Mouse (Mus musculus) spleen, adult 2 months (tissue): Measurements from ENCODE around the gene Gm20388. TPM values are rescaled to one million over a fixed set of nuclear protein-coding genes. Genes with fewer than 3 reads are reported as not detected.

Experiments used
- DNase-seq, 2 experiments: peaks; one replicate each; pipeline versions ENCODE4 v3.0.0 to v3.0.0-alpha.2; 2012 to 2021; ENCODE audit warnings: low spot score in 2 of 2, low read depth in 1 of 2
- H3K27ac ChIP-seq: fragments of 200-500 bp; 2 replicates; pipeline ENCODE4 v1.5.1; 2012; ENCODE audit warnings: low read length, inconsistent platforms; ENCODE audit not compliant: insufficient read depth
- H3K27me3 ChIP-seq: fragments of 200-500 bp; 2 replicates; pipeline ENCODE4 v1.6.1; 2012; ENCODE audit warnings: mild to moderate bottlenecking, moderate library complexity, low read length, inconsistent platforms; ENCODE audit not compliant: control insufficient read depth, insufficient read depth
- H3K36me3 ChIP-seq: fragments of 200-500 bp; 2 replicates; pipeline ENCODE4 v1.6.1; 2012; ENCODE audit warnings: mild to moderate bottlenecking, low read length, inconsistent platforms; ENCODE audit not compliant: control insufficient read depth, insufficient read depth
- H3K4me1 ChIP-seq: fragments of 200-500 bp; 2 replicates; pipeline ENCODE4 v1.6.1; 2011; ENCODE audit warnings: inconsistent platforms; ENCODE audit not compliant: control insufficient read depth, insufficient read depth, insufficient read length
- H3K4me3 ChIP-seq: fragments of 200-500 bp; 2 replicates; pipeline ENCODE4 v1.5.1; 2011; ENCODE audit warnings: mild to moderate bottlenecking, inconsistent platforms; ENCODE audit not compliant: insufficient read depth, insufficient read length; ENCODE audit errors: extremely low read depth
- CTCF ChIP-seq: fragments of 200-500 bp; IDR thresholded peaks from 2 replicates; pipeline ENCODE4 v1.5.1; 2011; ENCODE audit warnings: mild to moderate bottlenecking, inconsistent platforms; ENCODE audit not compliant: insufficient read depth, insufficient read length, insufficient replicate concordance; ENCODE audit errors: extremely low read depth
- POLR2A ChIP-seq: fragments of 200-500 bp; IDR thresholded peaks from 2 replicates; pipeline ENCODE4 v1.6.1; 2011; ENCODE audit warnings: low read depth, low read length, inconsistent platforms
- WGBS: fragments of 180-500 bp; shearing (Covaris S2); methylation state at CpG from one replicate; pipeline ENCODE4 v1.1.7; 2018; 5-methylcytosine and 5-hydroxymethylcytosine counted together
- polyA plus RNA-seq: library from polyadenylated mRNA; depleted of rRNA; stranded (reverse); fragments of >200 nt; gene quantifications from 2 replicates; pipeline ENCODE4 v1.2.3, GENCODE M21; 2012

The Gm20388 gene
- polyA plus RNA-seq, 1 experiment, result 26.1 TPM

DNA sequence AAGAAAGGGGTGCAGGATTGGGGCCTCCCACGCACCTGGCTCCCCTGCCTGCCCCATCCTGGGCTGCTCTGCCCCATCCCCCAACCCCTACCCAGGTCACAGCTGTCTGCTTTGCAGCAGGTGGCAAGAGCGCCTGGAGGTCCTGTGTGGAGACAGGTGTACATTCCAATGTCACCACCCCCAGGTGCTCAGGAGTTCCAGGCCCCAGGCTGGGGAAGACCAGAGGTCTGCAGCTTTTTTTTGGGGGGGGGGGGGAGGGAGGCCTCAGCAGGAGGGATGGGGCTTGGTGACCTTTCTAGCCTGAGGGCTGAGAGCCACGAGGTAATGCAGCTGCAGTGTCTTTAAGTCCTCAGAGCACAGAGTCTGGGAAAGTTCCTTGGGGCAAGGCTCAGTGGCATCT lies 617.7 kb downstream of the Gm20388 start:
- Histone ChIP-seq H3K27me3 (no peaks in the 10 kb centered on the region), H3K27ac (no peak overlapping the region), H3K4me1 (peaks cover 23% of the 10 kb centered on the region; the same call in 1 of the 2 replicates), H3K4me3 (no peak overlapping the region), H3K36me3 (no peaks in the 10 kb centered on the region)
- no peak for TF ChIP-seq CTCF
- no peak for TF ChIP-seq POLR2A
- DNase-seq, result no peak
- 62% methylated on average over 3 of the region's 3 CpGs for WGBS

DNA sequence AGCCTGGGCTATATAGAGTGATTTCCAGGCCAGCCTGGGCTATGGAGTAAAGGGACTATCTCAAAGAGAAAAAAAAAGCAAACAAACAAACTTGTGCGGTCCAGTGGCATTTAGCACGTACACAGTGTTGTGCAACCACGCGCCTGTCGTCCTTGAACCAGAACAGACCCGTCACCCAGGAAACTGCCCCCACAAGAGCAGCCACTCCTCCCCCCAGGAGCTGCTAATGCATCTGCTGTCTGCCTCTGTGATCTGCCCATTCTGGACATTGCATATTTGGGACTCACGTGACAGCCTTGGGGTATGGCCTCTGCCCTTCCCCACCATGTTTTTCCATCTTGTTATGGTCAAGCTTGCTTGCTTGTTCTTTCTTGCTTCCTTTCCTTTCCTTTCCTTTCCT lies 618.6 kb downstream of the Gm20388 start:
- no peak for DNase-seq
- H3K4me3 ChIP-seq, result no peak overlapping the region
- no peaks in the 10 kb centered on the region for H3K27me3 ChIP-seq
- peaks cover 32% of the 10 kb centered on the region; the same call in 1 of the 2 replicates for H3K4me1 ChIP-seq
- H3K36me3 ChIP-seq, result no peaks in the 10 kb centered on the region
- TF ChIP-seq POLR2A, result no peak
- no peak for TF ChIP-seq CTCF
- 44% methylated on average over 7 of the region's 7 CpGs for WGBS
- no peak overlapping the region for H3K27ac ChIP-seq

DNA sequence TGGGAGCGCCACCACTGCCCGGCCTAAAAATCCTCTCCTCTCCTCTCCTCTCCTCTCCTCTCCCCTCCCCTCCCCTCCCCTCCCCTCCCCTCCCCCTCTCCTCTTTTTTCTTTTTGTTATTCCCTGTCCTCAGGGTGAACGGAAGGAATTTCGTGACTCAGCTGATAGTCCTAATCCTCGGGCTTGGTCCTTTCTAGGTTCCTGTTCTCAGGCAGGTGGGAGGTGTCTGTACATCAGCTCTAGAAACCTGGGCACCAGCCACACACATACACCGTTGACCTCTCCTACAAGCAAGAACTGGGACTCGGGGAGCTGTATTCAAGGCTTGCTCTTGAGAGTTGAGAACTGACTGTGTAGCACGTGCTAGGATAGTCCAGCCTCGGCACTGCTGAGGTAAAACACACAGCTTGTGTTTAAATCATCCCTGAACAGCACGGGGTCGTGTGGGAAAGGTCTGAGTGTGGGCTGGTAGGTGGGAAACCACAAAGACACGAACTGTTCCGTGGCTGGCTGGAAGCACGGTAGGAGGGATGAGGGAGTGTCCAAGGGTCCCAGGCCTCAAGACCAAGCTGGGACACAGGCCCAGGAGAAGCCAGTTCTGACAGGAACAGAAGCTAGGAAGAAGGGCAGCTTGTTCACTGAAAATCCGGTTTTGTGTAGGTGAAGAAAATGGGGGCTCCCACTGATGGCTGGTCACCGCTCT lies 620.5 kb downstream of the Gm20388 start:
- no peak overlapping the region for H3K27ac ChIP-seq
- peaks cover 45% of the 10 kb centered on the region for H3K4me1 ChIP-seq
- no peaks in the 10 kb centered on the region for H3K36me3 ChIP-seq
- WGBS, result 67% methylated on average over 16 of the region's 16 CpGs
- no peak overlapping the region for H3K4me3 ChIP-seq
- TF ChIP-seq POLR2A, result no peak
- TF ChIP-seq CTCF, result no peak
- H3K27me3 ChIP-seq, result peaks cover 5% of the 10 kb centered on the region
- DNase-seq, result no peak

DNA sequence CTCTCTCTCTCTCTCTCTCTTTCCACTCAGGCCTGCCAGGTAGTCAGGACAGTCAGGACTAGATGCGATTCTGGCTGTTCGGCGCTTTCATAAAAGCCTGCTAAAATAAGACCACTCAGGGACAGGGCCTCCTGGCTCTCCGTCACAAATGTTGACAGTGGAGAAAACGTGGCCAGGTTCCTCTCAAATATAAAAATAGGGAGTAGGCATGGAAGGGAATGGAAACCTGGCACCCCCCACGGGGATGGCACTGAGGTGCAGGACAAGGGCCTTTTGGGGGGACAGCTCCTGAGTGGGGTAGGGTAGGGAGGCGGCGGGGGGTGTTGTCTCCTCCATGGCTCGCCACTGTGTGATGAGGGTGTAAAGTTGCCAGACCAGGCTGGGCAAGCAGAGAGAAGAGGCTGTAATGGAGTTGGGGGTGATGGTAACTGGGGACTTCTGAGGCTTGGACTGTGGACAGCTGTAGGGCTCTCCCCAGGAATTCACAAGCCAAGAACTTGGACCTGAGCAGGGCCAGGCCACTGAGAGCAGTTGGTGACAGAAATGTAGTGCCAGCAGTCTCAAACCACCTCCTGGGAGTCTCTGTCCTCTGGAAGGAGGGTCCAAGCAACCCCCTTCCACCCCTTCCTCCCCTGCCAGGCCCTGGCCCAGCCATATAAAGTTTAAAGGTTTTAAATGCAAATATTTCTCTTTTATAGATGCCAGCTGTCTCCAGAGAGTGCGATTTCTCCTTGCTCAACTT lies 621.3 kb downstream of the Gm20388 start:
- H3K27me3 ChIP-seq, result peaks cover 10% of the 10 kb centered on the region
- H3K4me1 ChIP-seq, result peaks cover 44% of the 10 kb centered on the region
- no peaks in the 10 kb centered on the region for H3K36me3 ChIP-seq
- WGBS, result 81% methylated on average over 10 of the region's 10 CpGs
- DNase-seq, result no peak
- no peak overlapping the region for H3K27ac ChIP-seq
- H3K4me3 ChIP-seq, result no peak overlapping the region
- TF ChIP-seq CTCF, result no peak
- TF ChIP-seq POLR2A, result no peak

DNA sequence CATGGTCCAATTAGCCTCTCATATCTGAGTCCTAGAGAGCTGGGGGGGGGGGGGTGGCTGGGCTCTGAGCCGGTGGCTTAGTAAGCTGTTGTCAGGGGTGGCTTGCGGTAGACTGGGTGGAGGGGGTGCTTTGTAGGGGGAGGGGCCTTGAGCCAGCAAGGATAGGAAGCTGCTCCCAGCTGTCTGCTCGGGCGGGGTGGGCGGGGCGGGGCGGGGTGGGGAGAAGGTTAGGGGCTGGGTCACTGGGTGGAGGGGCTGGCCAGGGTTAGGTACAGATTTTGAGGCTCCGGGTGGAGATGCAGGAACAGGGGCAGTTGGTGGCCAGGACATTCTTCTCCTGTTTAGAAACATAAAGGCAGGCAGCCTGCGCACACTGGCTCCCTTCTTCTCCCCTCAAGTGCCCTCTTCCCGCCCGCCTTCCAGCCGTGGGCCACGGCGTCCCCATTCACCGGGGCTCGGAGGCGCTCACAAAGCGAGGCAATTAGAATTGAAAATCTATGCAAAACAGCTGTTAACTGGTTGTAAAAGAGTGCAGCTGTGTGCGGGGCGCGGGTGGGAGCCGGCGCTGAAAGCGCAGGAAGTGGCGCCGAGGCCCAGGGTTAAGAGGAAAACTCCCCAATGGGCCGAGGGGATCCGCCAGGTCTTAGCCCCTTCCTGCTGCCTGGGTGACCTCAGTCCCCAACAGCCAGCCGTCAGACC lies 622.0 kb downstream of the Gm20388 start:
- Histone ChIP-seq H3K36me3 (no peaks in the 10 kb centered on the region), H3K4me3 (peak overlapping the region; percentile 25; the same call in 1 of the 2 replicates), H3K4me1 (peaks cover 47% of the 10 kb centered on the region), H3K27me3 (peaks cover 10% of the 10 kb centered on the region), H3K27ac (no peak overlapping the region)
- peak in 1 of 2 experiments; percentile 30 for DNase-seq
- WGBS, result 6% methylated on average over 29 of the region's 29 CpGs
- no peak for TF ChIP-seq CTCF
- no peak for TF ChIP-seq POLR2A

DNA sequence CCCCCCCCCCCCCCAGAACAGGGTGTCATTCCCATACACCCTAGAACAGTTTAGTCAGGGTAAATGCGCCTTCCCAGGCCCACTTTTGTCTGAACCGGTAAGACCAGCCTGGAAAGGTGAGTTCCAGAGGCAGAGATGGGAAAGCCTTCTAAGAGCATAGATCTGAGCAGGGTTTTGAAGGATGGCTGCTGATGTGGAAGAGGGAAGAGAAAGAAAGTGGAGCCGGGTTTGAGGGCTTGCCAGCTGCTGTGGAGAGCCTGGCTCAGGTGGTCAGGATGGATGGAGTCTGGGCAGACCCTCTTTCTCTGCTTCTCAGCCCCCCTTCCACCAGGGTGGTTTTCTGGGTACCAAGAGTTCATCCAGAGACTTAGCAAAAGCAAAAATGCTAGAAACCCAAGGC lies 622.7 kb downstream of the Gm20388 start:
- H3K4me1 ChIP-seq, result peaks cover 47% of the 10 kb centered on the region
- H3K36me3 ChIP-seq, result no peaks in the 10 kb centered on the region
- no peak for TF ChIP-seq CTCF
- TF ChIP-seq POLR2A, result no peak
- 73% methylated on average over 3 of the region's 3 CpGs for WGBS
- H3K27me3 ChIP-seq, result peaks cover 10% of the 10 kb centered on the region
- no peak for DNase-seq
- H3K27ac ChIP-seq, result no peak overlapping the region
- no peak overlapping the region for H3K4me3 ChIP-seq
